Mouse (Mus musculus) midbrain, embryonic 12.5 days (tissue): Measurements from ENCODE around the gene Padi4. TPM values are rescaled to one million over a fixed set of nuclear protein-coding genes. Genes with fewer than 3 reads are reported as not detected.
A peak's percentile ranks its signal among the peaks of the same experiment; 100 is the strongest.

Experiments used
- ATAC-seq: fragments of 200-750 bp; cut with Nextera tagmentation; 2 replicates; pipeline ENCODE4 v1.8.0; 2017; ENCODE audit warnings: low read depth, moderate TSS enrichment, moderate library complexity; ENCODE audit not compliant: low FRiP score
- H3K27ac ChIP-seq: fragments of 300-500 bp; sonication (generic); replicated peaks from 2 replicates; pipeline ENCODE4 v1.5.1; 2016; ENCODE audit warnings: mild to moderate bottlenecking
- H3K27me3 ChIP-seq: fragments of 300-500 bp; sonication (generic); 2 replicates; pipeline ENCODE4 v1.6.1; 2016; ENCODE audit warnings: mild to moderate bottlenecking
- H3K36me3 ChIP-seq: fragments of 300-500 bp; sonication (generic); 2 replicates; pipeline ENCODE4 v1.6.1; 2016
- H3K4me1 ChIP-seq: fragments of 300-500 bp; sonication (generic); 2 replicates; pipeline ENCODE4 v1.6.1; 2016
- H3K4me2 ChIP-seq: fragments of 300-500 bp; sonication (generic); replicated peaks from 2 replicates; pipeline ENCODE4 v1.6.1; 2016; ENCODE audit warnings: mild to moderate bottlenecking, moderate library complexity
- H3K4me3 ChIP-seq: fragments of 300-500 bp; sonication (generic); 2 replicates; pipeline ENCODE4 v1.5.1; 2016; ENCODE audit warnings: mild to moderate bottlenecking
- H3K9ac ChIP-seq: fragments of 300-500 bp; sonication (generic); replicated peaks from 2 replicates; pipeline ENCODE4 v1.6.1; 2016; ENCODE audit warnings: mild to moderate bottlenecking, moderate library complexity
- H3K9me3 ChIP-seq: fragments of 300-500 bp; sonication (generic); 2 replicates; pipeline ENCODE4 v1.6.1; 2016; ENCODE audit warnings: mild to moderate bottlenecking
- WGBS: fragments of 180-500 bp; shearing (Covaris S2); methylation state at CpG from one replicate; pipeline ENCODE4 v1.1.7; 2016; 5-methylcytosine and 5-hydroxymethylcytosine counted together
- polyA plus RNA-seq: library from polyadenylated mRNA; unstranded; fragments of >200 nt; fragmentation: Nextera tagmentation; extraction: Ambion mirVana; gene quantifications from 2 replicates; pipeline ENCODE4 v1.2.1, GENCODE M21; 2016

Padi4 gene
- polyA plus RNA-seq, 1 experiment from 2014 or later, result 0.10 TPM

GRCm38 (mm10) chr4:140761601-140762000, 12.4 kb downstream of the Padi4 start:
- 91% methylated on average over 7 of the region's 7 CpGs for whole genome bisulfite sequencing
- Histone ChIP-seq H3K27me3 (no peaks in the 10 kb centered on the region), H3K4me1 (peaks cover 18% of the 10 kb centered on the region), H3K9ac (no peak overlapping the region), H3K9me3 (no peaks in the 10 kb centered on the region), H3K4me3 (no peak overlapping the region), H3K4me2 (no peak overlapping the region), H3K36me3 (no peaks in the 10 kb centered on the region), H3K27ac (no peak overlapping the region)
- no peak for ATAC-seq

GRCm38 (mm10) chr4:140755811-140756210, 18.2 kb downstream of the Padi4 start:
- H3K27me3 ChIP-seq, result no peaks in the 10 kb centered on the region; the same call in 1 of the 2 replicates
- no peaks in the 10 kb centered on the region for H3K9me3 ChIP-seq
- H3K4me1 ChIP-seq, result peaks cover 18% of the 10 kb centered on the region
- H3K36me3 ChIP-seq, result no peaks in the 10 kb centered on the region
- no peak overlapping the region for H3K4me2 ChIP-seq
- H3K4me3 ChIP-seq, result no peak overlapping the region
- H3K9ac ChIP-seq, result no peak overlapping the region
- no peak overlapping the region for H3K27ac ChIP-seq
- WGBS, result 86% methylated on average over 3 of the region's 3 CpGs
- no peak for ATAC-seq

- Histone ChIP-seq H3K4me3 (no peak overlapping the region), H3K4me1 (peaks cover 19% of the 10 kb centered on the region), H3K36me3 (no peaks in the 10 kb centered on the region), H3K27ac (no peak overlapping the region), H3K27me3 (no peaks in the 10 kb centered on the region; the same call in 1 of the 2 replicates), H3K9me3 (no peaks in the 10 kb centered on the region), H3K9ac (no peak overlapping the region), H3K4me2 (no peak overlapping the region)
- ATAC-seq, result no peak
- WGBS, result 77% methylated on average over 7 of the region's 7 CpGs
Measured at GRCm38 (mm10) chr4:140753366-140753765, 20.7 kb downstream of the Padi4 start.

- Histone ChIP-seq H3K9me3 (no peaks in the 10 kb centered on the region), H3K4me2 (peak overlapping the region; percentile 52), H3K27me3 (peaks cover 11% of the 10 kb centered on the region; the same call in 1 of the 2 replicates), H3K36me3 (no peaks in the 10 kb centered on the region), H3K27ac (no peak overlapping the region), H3K4me3 (peak overlapping the region; percentile 25), H3K9ac (no peak overlapping the region), H3K4me1 (peaks cover 14% of the 10 kb centered on the region)
- 5% methylated on average over 19 of the region's 19 CpGs for WGBS
- ATAC-seq, result no peak
Measured at GRCm38 (mm10) chr4:140750328-140750727, 23.7 kb downstream of the Padi4 start.

DNA sequence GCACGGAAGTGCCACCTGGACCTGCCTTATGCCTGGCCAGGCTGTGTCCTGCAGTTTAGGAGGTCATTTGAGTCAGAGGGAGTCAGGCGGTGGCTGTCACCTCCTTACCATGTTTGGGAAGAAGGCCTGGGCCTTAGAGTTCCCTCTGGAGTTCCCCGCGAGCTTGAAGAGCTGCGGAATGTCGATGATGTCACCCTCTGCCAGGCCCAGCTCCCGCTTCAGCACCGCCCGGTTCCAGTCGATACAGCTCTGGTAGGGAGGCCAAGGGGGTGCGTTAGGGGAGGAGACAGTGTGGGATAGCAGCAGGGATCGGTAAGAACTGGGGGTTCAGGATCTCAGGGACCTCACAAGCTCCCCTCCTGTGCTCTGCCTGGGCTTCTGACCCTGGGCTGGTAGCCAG, 26.1 kb downstream of the Padi4 start:
- Histone ChIP-seq H3K36me3 (no peaks in the 10 kb centered on the region), H3K4me3 (no peak overlapping the region), H3K4me2 (no peak overlapping the region), H3K27ac (no peak overlapping the region), H3K4me1 (peaks cover 18% of the 10 kb centered on the region), H3K9ac (no peak overlapping the region), H3K9me3 (no peaks in the 10 kb centered on the region), H3K27me3 (peaks cover 11% of the 10 kb centered on the region; the same call in 1 of the 2 replicates)
- WGBS, result 35% methylated on average over 12 of the region's 12 CpGs
- no peak for ATAC-seq

- no peak overlapping the region for H3K4me2 ChIP-seq
- no peak overlapping the region for H3K27ac ChIP-seq
- no peak overlapping the region for H3K4me3 ChIP-seq
- H3K4me1 ChIP-seq, result peaks cover 19% of the 10 kb centered on the region; the same call in 1 of the 2 replicates
- WGBS, result 12% methylated on average over 3 of the region's 3 CpGs
- no peaks in the 10 kb centered on the region for H3K9me3 ChIP-seq
- ATAC-seq, result no peak
- peaks cover 11% of the 10 kb centered on the region; the same call in 1 of the 2 replicates for H3K27me3 ChIP-seq
- H3K36me3 ChIP-seq, result no peaks in the 10 kb centered on the region
- H3K9ac ChIP-seq, result no peak overlapping the region
Measured at GRCm38 (mm10) chr4:140744654-140745053, 29.4 kb downstream of the Padi4 start.

- Histone ChIP-seq H3K36me3 (no peaks in the 10 kb centered on the region), H3K27me3 (peaks cover 11% of the 10 kb centered on the region; the same call in 1 of the 2 replicates), H3K9ac (no peak overlapping the region), H3K27ac (no peak overlapping the region), H3K4me3 (no peak overlapping the region), H3K4me2 (no peak overlapping the region), H3K9me3 (no peaks in the 10 kb centered on the region), H3K4me1 (peaks cover 17% of the 10 kb centered on the region; the same call in 1 of the 2 replicates)
- peak; percentile 52; the same call in 1 of the 2 replicates for ATAC-seq
- WGBS, result 43% methylated on average over 4 of the region's 4 CpGs
Measured at GRCm38 (mm10) chr4:140743086-140743485, 30.9 kb downstream of the Padi4 start.

- H3K9ac ChIP-seq, result no peak within 1 kb of the TSS
- 88% methylated on average over 2 of the region's 2 CpGs for WGBS
- ATAC-seq, result no peak
- no peaks in the 10 kb centered on the region for H3K36me3 ChIP-seq
- no peak within 1 kb of the TSS for H3K27ac ChIP-seq
- peaks cover 12% of the 10 kb centered on the region; the same call in 1 of the 2 replicates for H3K4me1 ChIP-seq
- H3K27me3 ChIP-seq, result peaks cover 6% of the 10 kb centered on the region; the same call in 1 of the 2 replicates
- no peak within 1 kb of the TSS for H3K4me2 ChIP-seq
- H3K4me3 ChIP-seq, result no peak within 1 kb of the TSS
- H3K9me3 ChIP-seq, result no peaks in the 10 kb centered on the region
Measured at GRCm38 (mm10) chr4:140742543-140742942, 31.5 kb downstream of the Padi4 start, which contains the start of gene Padi6. Gene Padi6 (minus strand): TSS chr4:140742643.

DNA sequence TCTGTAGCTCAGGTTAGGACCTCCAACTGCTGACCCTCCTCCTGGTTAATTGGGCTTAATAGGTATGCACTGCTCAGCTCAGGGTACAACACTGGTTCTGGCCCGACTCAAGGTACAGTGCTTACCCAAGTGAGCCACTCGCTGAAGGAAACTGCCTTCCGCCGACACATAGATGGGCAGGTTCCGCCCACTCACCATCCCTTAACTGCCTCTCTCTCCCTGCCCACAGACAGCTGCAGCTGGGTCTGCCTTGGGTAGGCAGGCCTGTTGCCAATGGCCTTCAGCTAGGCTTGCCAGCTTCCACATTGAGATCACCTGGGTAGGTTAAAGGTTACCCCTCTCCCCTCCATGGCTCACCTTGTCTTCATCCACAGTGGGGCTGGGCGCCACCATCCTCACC, 32.6 kb downstream of the Padi4 start:
- no peak overlapping the region for H3K4me3 ChIP-seq
- ATAC-seq, result no peak

DNA sequence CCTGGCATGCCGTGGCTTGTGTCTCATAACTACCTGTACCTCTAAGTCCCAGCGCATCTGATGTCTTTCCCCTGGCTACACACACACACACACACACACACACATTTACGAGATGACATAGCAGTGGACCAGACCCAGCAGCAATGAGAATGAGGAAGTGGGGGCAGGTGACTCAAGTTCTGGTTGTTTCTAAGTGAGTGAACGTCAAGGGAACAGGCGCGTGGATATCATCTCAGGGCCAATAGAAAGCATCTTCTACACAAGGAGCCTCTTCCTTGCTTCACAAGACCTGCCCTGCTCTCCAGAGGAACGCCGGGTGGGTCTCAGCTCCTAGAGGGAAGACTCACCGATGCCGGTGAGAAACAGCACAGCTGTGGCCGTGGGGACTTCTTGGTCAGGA, 33.4 kb downstream of the Padi4 start:
- H3K4me1 ChIP-seq, result peaks cover 12% of the 10 kb centered on the region; the same call in 1 of the 2 replicates
- H3K4me3 ChIP-seq, result no peak overlapping the region
- 88% methylated on average over 11 of the region's 11 CpGs for WGBS
- no peaks in the 10 kb centered on the region for H3K27me3 ChIP-seq
- no peak for ATAC-seq
- no peaks in the 10 kb centered on the region for H3K9me3 ChIP-seq
- no peak overlapping the region for H3K27ac ChIP-seq
- no peak overlapping the region for H3K9ac ChIP-seq
- H3K36me3 ChIP-seq, result no peaks in the 10 kb centered on the region
- H3K4me2 ChIP-seq, result no peak overlapping the region

More for the DNA sequence above, 32.6 kb downstream of the Padi4 start:
- Histone ChIP-seq H3K9ac (no peak overlapping the region), H3K4me1 (peaks cover 12% of the 10 kb centered on the region; the same call in 1 of the 2 replicates), H3K36me3 (no peaks in the 10 kb centered on the region), H3K4me2 (no peak overlapping the region), H3K27me3 (no peaks in the 10 kb centered on the region), H3K27ac (no peak overlapping the region), H3K9me3 (no peaks in the 10 kb centered on the region)
- WGBS, result 87% methylated on average over 6 of the region's 6 CpGs

- Histone ChIP-seq H3K27me3 (no peaks in the 10 kb centered on the region), H3K4me3 (no peak overlapping the region), H3K27ac (no peak overlapping the region), H3K9ac (no peak overlapping the region), H3K4me1 (no peaks in the 10 kb centered on the region), H3K9me3 (no peaks in the 10 kb centered on the region), H3K4me2 (no peak overlapping the region), H3K36me3 (no peaks in the 10 kb centered on the region)
- WGBS, result 75% methylated on average over 7 of the region's 7 CpGs
- no peak for ATAC-seq
Measured at GRCm38 (mm10) chr4:140732871-140733270, 41.2 kb downstream of the Padi4 start.

GRCm38 (mm10) chr4:140731654-140732053, 42.4 kb downstream of the Padi4 start:
- WGBS, result 75% methylated on average over 4 of the region's 4 CpGs

GRCm38 (mm10) chr4:140726907-140727306, 47.1 kb downstream of the Padi4 start:
- peaks cover 16% of the 10 kb centered on the region for H3K36me3 ChIP-seq
- no peak overlapping the region for H3K4me2 ChIP-seq
- no peaks in the 10 kb centered on the region for H3K27me3 ChIP-seq
- H3K9me3 ChIP-seq, result no peaks in the 10 kb centered on the region
- ATAC-seq, result no peak
- no peak overlapping the region for H3K9ac ChIP-seq
- no peak overlapping the region for H3K27ac ChIP-seq
- H3K4me1 ChIP-seq, result peaks cover 8% of the 10 kb centered on the region; the same call in 1 of the 2 replicates
- whole genome bisulfite sequencing, result 86% methylated on average over 12 of the region's 12 CpGs
- no peak overlapping the region for H3K4me3 ChIP-seq

More at GRCm38 (mm10) chr4:140731654-140732053, 42.4 kb downstream of the Padi4 start:
- Histone ChIP-seq H3K27ac (no peak overlapping the region), H3K9ac (no peak overlapping the region), H3K4me1 (no peaks in the 10 kb centered on the region), H3K4me2 (no peak overlapping the region), H3K36me3 (no peaks in the 10 kb centered on the region), H3K27me3 (no peaks in the 10 kb centered on the region), H3K9me3 (no peaks in the 10 kb centered on the region), H3K4me3 (no peak overlapping the region)
- ATAC-seq, result no peak
